11 mouse cellular contexts compared by ENCODE assay signal in the genomic region with DNA sequence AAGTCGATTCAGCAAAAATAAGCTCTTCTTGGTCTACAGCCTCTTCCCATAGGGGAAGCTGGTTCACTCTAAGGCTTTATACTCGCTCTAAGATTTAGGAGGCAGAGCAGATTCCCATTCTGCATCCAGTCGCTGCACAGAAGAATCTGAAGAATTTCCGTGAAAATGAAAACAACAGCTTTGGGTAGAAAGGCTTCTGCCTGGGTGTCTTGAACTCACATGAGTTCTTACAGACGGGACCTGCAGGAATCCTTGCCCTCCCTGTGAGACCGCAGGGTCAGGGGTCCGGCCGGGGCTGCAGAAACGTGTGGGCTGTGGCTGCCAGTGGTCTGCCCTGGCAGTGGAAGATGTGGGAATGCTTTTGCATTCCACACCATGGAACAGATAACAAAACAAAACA.
DNase-seq lines count a peak whose midpoint lies in the region; ATAC-seq and TF ChIP-seq lines count a peak whose summit lies in the region.
"Had no signal": no experiment of that assay in that cellular context is flagged by ENCODE, and none has a peak within 500 bp of the region (broad histone marks: within the 10 kb centered on the region; RNA-seq: fewer than 3 reads in every experiment).

No protein-coding gene starts in this region.

- ATAC-seq in intestine, embryonic 15.5 days, result no peak
- ATAC-seq in intestine, postnatal 0 days, result no peak
- ATAC-seq in limb, embryonic 11.5 days (ENCODE audit: insufficient number of reproducible peaks, low FRiP score, low TSS enrichment, low read depth), result no peak

- DNase-seq in ES-E14 (ENCODE audit: low read depth, low spot score), result no peak
- DNase-seq in Muller cell, postnatal 12 days (ENCODE audit: inconsistent ontology term), result peak; percentile 71
- DNase-seq in limb, embryonic 11.5 days (ENCODE audit: low spot score), result no peak
- DNase-seq in cerebellum, adult 9-11 months, result no peak
- DNase-seq in left cerebral cortex, adult 11 months (ENCODE audit: low spot score), result no peak
- DNase-seq: layer of hippocampus, adult 9-11 months; right cerebral cortex, adult 18-20 months had no signal

- no peaks in the 10 kb centered on the region for H3K36me3 ChIP-seq in intestine, embryonic 15.5 days
- H3K36me3 ChIP-seq in intestine, postnatal 0 days (ENCODE audit: control insufficient read depth, insufficient read depth), result peaks cover 24% of the 10 kb centered on the region; the same call in 1 of the 2 replicates
- peaks cover 4% of the 10 kb centered on the region; the same call in 1 of the 2 replicates for H3K36me3 ChIP-seq in ES-E14 (ENCODE audit: control insufficient read depth, insufficient read depth, low read length, poor library complexity, severe bottlenecking)
- no peaks in the 10 kb centered on the region; the same call in 1 of the 2 replicates for H3K36me3 ChIP-seq in limb, embryonic 11.5 days (ENCODE audit: control insufficient read depth, insufficient read depth, low read length)

- H3K27ac ChIP-seq in intestine, embryonic 15.5 days, result no peak overlapping the region; the same call in 1 of the 2 replicates
- H3K27ac ChIP-seq in intestine, postnatal 0 days (ENCODE audit: low read depth, low read length), result no peak overlapping the region
- no peak overlapping the region for H3K27ac ChIP-seq in ES-E14 (ENCODE audit: insufficient read depth, low read depth, low read length, poor library complexity, severe bottlenecking)
- H3K27ac ChIP-seq in limb, embryonic 11.5 days (replicated peaks; ENCODE audit: low read depth, low read length), result no peak overlapping the region
- H3K27ac ChIP-seq: macrophage had no signal

- H3K27me3 ChIP-seq in intestine, embryonic 15.5 days (replicated peaks), result no peaks in the 10 kb centered on the region
- H3K27me3 ChIP-seq in intestine, postnatal 0 days (replicated peaks; ENCODE audit: control insufficient read depth, insufficient read depth, low read length), result no peaks in the 10 kb centered on the region
- H3K27me3 ChIP-seq in limb, embryonic 11.5 days (ENCODE audit: control insufficient read depth, insufficient read depth, low read length), result no peaks in the 10 kb centered on the region

- H3K9me3 ChIP-seq in intestine, embryonic 15.5 days, result no peaks in the 10 kb centered on the region
- H3K9me3 ChIP-seq in intestine, postnatal 0 days (ENCODE audit: control insufficient read depth), result no peaks in the 10 kb centered on the region
- 0 out of 2 replicates have a peak, but pooled peaks cover 1% of the 10 kb centered on the region for H3K9me3 ChIP-seq in ES-E14 (ENCODE audit: control insufficient read depth, insufficient read depth, low read depth, low read length)
- H3K9me3 ChIP-seq in limb, embryonic 11.5 days (ENCODE audit: control insufficient read depth, low read length), result no peaks in the 10 kb centered on the region

- no peak overlapping the region; the same call in 1 of the 2 replicates for H3K4me2 ChIP-seq in intestine, embryonic 15.5 days (replicated peaks)
- H3K4me2 ChIP-seq in intestine, postnatal 0 days (replicated peaks; ENCODE audit: low read depth), result no peak overlapping the region
- no peak overlapping the region for H3K4me2 ChIP-seq in limb, embryonic 11.5 days (ENCODE audit: low read depth, severe bottlenecking)

- 0 out of 2 replicates have a peak overlapping the region, but pooled peaks have one; percentile 28 for H3K9ac ChIP-seq in intestine, embryonic 15.5 days
- H3K9ac ChIP-seq in intestine, postnatal 0 days (ENCODE audit: low read depth, low read length), result no peak overlapping the region
- H3K9ac ChIP-seq in ES-E14 (ENCODE audit: insufficient read depth, low read depth, low read length, poor library complexity, severe bottlenecking), result no peak overlapping the region
- peak overlapping the region; percentile 32; the same call in 1 of the 2 replicates for H3K9ac ChIP-seq in limb, embryonic 11.5 days (ENCODE audit: low read length)

- TF ChIP-seq CTCF in intestine, postnatal 0 days (IDR thresholded peaks at IDR 0.05; ENCODE audit: low read depth), result no peak

- WGBS in intestine, embryonic 15.5 days, result 30% methylated on average over 9 of the region's 9 CpGs
- 46% methylated on average over 9 of the region's 9 CpGs for WGBS in intestine, postnatal 0 days
- WGBS in limb, embryonic 11.5 days, result 20% methylated on average over 9 of the region's 9 CpGs

- H3K4me3 ChIP-seq in intestine, embryonic 15.5 days (replicated peaks), result no peak overlapping the region
- no peak overlapping the region for H3K4me3 ChIP-seq in intestine, postnatal 0 days (ENCODE audit: low read depth, low read length)
- no peak overlapping the region for H3K4me3 ChIP-seq in ES-E14 (ENCODE audit: insufficient read depth in 1 of 2, low read depth in 1 of 2, low read length in 2 of 2, poor library complexity in 1 of 2, severe bottlenecking in 1 of 2)
- no peak overlapping the region for H3K4me3 ChIP-seq in limb, embryonic 11.5 days (ENCODE audit: low read depth, low read length)
- H3K4me3 ChIP-seq: myocyte had no signal

- in situ Hi-C loops in ES-E14 (cut with MboI; ENCODE audit: low sequenced_read_pairs in 2 of 2, unreplicated experiment in 2 of 2), result no loop called here

- no peaks in the 10 kb centered on the region for H3K4me1 ChIP-seq in intestine, embryonic 15.5 days (replicated peaks)
- no peaks in the 10 kb centered on the region for H3K4me1 ChIP-seq in intestine, postnatal 0 days (replicated peaks; ENCODE audit: control insufficient read depth, insufficient read depth, low read length)
- H3K4me1 ChIP-seq in ES-E14 (ENCODE audit: control insufficient read depth in 2 of 2, insufficient read depth in 2 of 2, low read length in 2 of 2, poor library complexity in 1 of 2), result peaks cover 2 to 3% of the 10 kb centered on the region in 2 experiments; a peak in 2 of 4 replicates
- H3K4me1 ChIP-seq in limb, embryonic 11.5 days (ENCODE audit: control insufficient read depth, insufficient read depth, low read length), result peaks cover 30% of the 10 kb centered on the region

TF ChIP-seq in ES-E14, 5 proteins besides CTCF, POLR2A, EP300 and RAD21:
- TF ChIP-seq CHD2 (IDR thresholded peaks at IDR 0.05; ENCODE audit: low read depth, low read length) (no peak), ZC3H11A (IDR thresholded peaks at IDR 0.05; ENCODE audit: borderline replicate concordance, low read depth, low read length) (no peak), MAFK (IDR thresholded peaks at IDR 0.05; ENCODE audit: insufficient read depth, low read depth, low read length) (0 out of 2 replicates have a peak, but pooled peaks have one; percentile 27), HCFC1 (IDR thresholded peaks at IDR 0.05; ENCODE audit: borderline replicate concordance, insufficient read depth, low read length) (no peak), ZNF384 (IDR thresholded peaks at IDR 0.05; ENCODE audit: low read depth, low read length) (no peak)

Comparison
In these comparisons a context has a peak if more than half of its experiments do, and no peak if none do; other contexts are left out.
1. H3K9ac ChIP-seq: peak in intestine, embryonic 15.5 days (single experiment) and limb, embryonic 11.5 days (single experiment); none in intestine, postnatal 0 days (single experiment) and ES-E14 (single experiment).